Mouse (Mus musculus): Measurements from ENCODE around the gene Noto. TPM values are rescaled to one million over a fixed set of nuclear protein-coding genes. Genes with fewer than 3 reads are reported as not detected.

The Noto gene
- total RNA-seq, 2 experiments from 2014 or later = not detected

DNA sequence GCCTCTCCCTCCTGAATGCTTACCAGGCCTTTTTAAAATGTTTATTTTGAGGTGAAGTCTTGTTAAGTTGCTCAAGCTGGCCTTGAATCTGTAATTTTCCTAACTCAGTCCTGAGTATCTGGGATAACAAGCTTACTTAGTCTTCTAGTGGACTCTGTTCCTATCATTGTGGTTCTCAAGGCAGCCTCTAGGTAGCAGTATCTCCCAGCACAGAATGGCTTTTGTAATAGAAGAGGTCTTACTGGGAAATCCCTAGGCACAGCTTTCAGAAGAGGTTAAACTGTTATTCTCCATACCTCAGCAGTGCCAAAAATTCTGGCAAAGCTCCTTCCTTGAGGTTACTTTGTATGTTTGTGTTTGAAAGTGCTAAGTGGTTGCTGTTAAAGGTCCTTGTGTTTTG is 41.7 kb downstream of the Noto start:
- DNase-seq (ENCODE audit: low spot score in 2 of 2) = peak in 1 of 2 experiments; percentile 58
- intact Hi-C loops (cut with DNase I) = loop anchor here (5.0 kb wide), 1 partner anchor 47 kb away; the partner anchor contains the start of gene Egr4

DNA sequence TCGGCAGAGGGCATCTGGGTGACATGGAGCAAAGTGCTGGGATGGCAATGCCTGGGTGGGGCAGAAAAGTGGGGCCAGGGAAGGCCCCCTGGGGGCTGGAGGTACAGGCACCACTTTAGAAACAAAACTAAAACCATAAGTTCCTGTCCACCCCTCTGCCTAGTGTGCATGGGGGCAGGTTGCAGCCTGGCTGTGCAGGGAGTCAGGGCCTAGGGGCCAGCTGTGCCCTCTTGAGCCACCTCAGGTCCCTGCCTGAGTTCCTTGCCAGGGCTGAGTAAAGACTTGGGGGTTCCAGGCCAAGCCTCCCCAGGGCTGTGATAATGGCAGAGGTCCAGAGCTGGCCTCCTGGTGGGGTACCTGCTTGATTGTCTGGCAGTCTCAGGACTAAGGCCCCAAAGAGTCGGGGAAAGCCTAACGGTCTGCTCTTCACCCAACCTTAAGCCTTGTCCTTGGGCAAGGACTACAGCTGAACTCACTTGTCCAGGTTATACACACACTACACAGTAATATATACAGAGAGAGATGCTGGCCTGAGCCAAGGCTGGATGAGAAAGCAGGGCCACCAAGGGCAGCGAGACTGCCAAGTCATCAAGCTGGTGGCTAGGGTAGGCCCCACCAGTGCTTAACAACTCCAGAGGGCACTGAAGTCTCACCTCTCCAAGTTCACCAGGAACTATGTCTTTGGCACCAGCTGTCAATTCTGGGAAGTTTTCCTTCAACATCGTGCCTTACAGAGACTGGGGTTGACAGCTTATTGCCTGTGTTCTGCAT is 46.2 kb downstream of the Noto start:
- DNase-seq (ENCODE audit: low spot score in 2 of 2) = no peak
- intact Hi-C loops (cut with DNase I) = loop anchor here (5.0 kb wide), 1 partner anchor 42 kb away; the partner anchor contains the start of gene Egr4

DNA sequence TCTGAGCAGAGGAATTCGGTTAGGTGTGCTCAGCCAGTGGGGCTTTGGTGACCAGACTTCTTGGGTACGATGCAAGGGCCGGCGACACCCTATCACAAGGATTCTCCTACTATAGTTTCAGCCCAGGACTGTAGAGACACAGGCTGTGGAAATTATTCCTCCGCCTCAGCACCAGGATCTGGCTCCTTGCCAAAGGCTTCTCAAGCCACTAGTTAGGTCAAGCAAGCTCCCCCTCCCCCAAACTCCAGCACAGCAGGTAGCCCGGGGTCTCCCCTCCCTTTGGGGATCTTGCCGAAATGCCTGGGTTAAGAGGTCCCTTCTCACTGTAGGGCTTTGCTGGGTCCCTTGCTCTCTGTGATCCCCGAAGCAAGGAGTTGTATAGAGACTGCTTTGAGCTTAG is 48.3 kb downstream of the Noto start:
- no peak for DNase-seq (ENCODE audit: low spot score in 2 of 2)
- intact Hi-C loops (cut with DNase I) = no loop called here

DNA sequence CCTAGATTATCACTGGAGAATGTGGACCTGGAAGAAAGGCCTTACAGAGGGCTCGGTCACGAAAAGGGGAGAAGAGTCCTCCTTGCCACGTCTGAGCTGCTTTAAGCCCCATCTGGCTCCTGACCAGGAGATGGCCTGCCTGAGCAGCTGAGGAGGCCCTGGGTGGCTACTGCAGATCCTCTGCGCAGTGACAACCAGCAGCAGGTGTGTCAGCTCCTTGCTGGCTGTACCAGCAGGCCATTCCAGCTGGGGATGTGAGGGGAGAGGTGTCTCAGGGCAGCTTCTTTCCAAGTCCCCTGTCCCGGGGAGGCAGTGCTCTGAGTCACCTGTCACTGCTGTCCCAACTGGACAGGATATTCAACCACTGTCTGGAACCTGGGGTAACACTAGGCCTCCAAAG is 48.9 kb downstream of the Noto start:
- DNase-seq (ENCODE audit: low spot score in 2 of 2) = no peak
- intact Hi-C loops (cut with DNase I) = no loop called here

DNA sequence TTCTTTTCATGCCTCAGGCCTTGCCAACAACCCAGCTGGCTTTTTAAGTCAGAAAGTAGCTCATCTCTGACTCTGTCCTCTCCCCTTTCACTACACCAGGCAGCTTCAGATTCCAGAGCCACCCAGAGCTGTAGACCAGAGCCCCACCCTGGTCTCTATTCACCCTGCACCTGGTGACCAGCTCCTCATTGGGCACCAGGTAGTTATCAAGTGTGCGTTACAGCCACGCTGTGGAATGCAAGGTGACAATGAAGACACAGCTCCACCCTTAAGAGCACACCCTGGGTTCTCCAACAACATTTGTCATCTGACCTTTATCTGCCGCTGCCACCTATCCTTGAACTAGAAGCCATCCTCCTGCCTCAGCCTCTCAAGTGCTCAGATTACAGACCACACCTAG is 51.9 kb downstream of the Noto start:
- DNase-seq (ENCODE audit: low spot score in 2 of 2) = no peak
- intact Hi-C loops (cut with DNase I) = no loop called here

DNA sequence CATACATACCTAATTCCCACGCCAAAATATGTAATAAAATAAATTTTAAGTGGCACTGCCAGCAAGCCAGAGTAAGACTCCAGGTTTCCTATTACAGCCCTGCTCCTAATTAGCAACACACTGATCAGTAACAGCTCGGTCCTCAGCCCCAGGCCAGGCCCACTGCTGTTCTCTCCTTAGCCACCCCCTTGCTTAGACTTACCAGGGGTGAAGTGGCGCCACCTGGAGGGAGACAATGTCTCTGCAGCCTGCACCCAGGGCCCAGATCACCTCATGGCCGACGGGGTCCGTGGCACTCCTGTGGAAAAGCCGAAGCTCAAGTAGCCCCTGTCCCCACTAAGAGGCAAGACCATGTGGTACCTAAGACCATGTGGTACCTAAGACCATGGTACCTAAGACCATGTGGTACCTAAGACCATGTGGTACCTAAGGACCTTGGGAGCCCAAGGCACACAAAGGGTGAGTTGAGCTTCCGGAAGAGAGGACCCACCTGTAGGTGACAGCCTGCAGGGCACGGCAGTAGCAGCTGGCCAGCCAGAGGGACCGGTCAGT is 53.8 kb downstream of the Noto start:
- intact Hi-C loops (cut with DNase I) = no loop called here
- DNase-seq (ENCODE audit: low spot score in 2 of 2) = no peak

DNA sequence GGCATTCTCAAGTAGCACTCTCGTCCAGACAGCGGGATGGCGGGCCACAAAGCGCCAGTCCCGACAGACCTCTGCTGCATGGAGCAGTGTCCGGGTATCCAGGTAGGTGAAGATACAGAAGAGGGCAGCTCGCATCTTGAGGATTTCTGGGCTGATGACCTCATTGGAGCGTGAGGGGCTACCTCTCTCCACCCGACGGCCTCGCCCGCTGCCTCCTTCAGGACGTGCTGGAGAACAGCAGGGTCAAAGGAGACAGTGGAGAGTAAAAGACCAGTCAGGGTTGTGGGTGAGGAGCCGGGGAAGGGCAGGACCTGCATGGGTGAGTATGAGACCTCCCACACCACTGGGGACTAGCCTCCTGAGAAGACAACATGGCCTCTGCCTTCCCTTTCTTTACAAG is 54.7 kb downstream of the Noto start:
- intact Hi-C loops (cut with DNase I) = no loop called here
- DNase-seq (ENCODE audit: low spot score in 2 of 2) = no peak

Other genes starting within 250 kb of the Noto start
- gene Emx1, start 236.4 kb upstream of the Noto start, total RNA-seq (2021) = 10 to 100 TPM; 33.6 to 33.7 TPM
- 100 to 1,000 TPM; 165 TPM for gene Sfxn5, start 90.5 kb upstream of the Noto start, total RNA-seq (2021)
- 10 to 100 TPM; 65.7 to 66.8 TPM for gene Rab11fip5, start 49.3 kb upstream of the Noto start, total RNA-seq (2021)
- 10 to 100 TPM; 38.6 to 39.4 TPM for gene Smyd5, start 8.1 kb downstream of the Noto start, total RNA-seq (2021)
- 100 to 1,000 TPM; 206 to 214 TPM for gene Cct7, start 27.6 kb downstream of the Noto start, total RNA-seq (2021)
- gene Pradc1, start 28.1 kb downstream of the Noto start, total RNA-seq (2021) = 10 to 100 TPM; 25.6 to 28.5 TPM
- 100 to 1,000 TPM; 109 to 112 TPM for gene Fbxo41, start 79.1 kb downstream of the Noto start, total RNA-seq (2021)
- 10 to 100 TPM; 52.8 to 54.4 TPM for gene Egr4, start 89.7 kb downstream of the Noto start, total RNA-seq (2021)
- gene Alms1, start 163.6 kb downstream of the Noto start, total RNA-seq (2021) = 1 to 10 TPM; 8.1 to 9.8 TPM